Mouse (Mus musculus) CH12.LX (cell line): ENCODE measurements at regions not wholly inside any gene's neighbourhood (a gene's known extent, or its start where the extent isn't known, plus 50 kb on each side); places are given as distances from the start of the nearest gene placed in this dataset.

Experiments
- DNase-seq: peaks from one replicate; pipeline ENCODE4 v3.0.0-alpha.2; 2013; ENCODE audit errors: extremely low read depth
- H3K27ac ChIP-seq: 2 replicates; pipeline ENCODE4 v1.5.1; 2012; ENCODE audit warnings: low read depth, mild to moderate bottlenecking, control low read depth, moderate library complexity; ENCODE audit not compliant: insufficient read depth
- H3K27me3 ChIP-seq: replicated peaks from 2 replicates; pipeline ENCODE3; 2012; ENCODE audit warnings: inconsistent platforms
- H3K36me3 ChIP-seq, 2 experiments: replicated peaks in 1 of 2; 2 replicates each; pipeline versions ENCODE3 to v1.6.1; 2012; ENCODE audit warnings: inconsistent platforms in 1 of 2, low read length in 1 of 2, mild to moderate bottlenecking in 1 of 2, mixed read lengths in 1 of 2, moderate library complexity in 1 of 2; ENCODE audit not compliant: control insufficient read depth in 1 of 2, insufficient read depth in 1 of 2
- H3K4me1 ChIP-seq, 2 experiments: 2 replicates each; pipeline ENCODE4 v1.6.1; 2012; ENCODE audit warnings: inconsistent platforms in 1 of 2, moderate library complexity in 1 of 2; ENCODE audit not compliant: insufficient read depth in 2 of 2, control insufficient read depth in 1 of 2
- H3K4me2 ChIP-seq: 2 replicates; pipeline ENCODE4 v1.6.1; 2012; ENCODE audit warnings: low read depth, mild to moderate bottlenecking, control low read depth; ENCODE audit not compliant: poor library complexity, insufficient read depth, severe bottlenecking
- H3K4me3 ChIP-seq, 3 experiments: fragments of 150-350 bp in 1 of 3; sonication (generic) in 1 of 3; replicated peaks in 1 of 3; 2 replicates each; pipeline versions ENCODE3 to v1.5.1; 2011 to 2012; ENCODE audit warnings: low read depth in 2 of 3, low read length in 2 of 3, mild to moderate bottlenecking in 2 of 3, moderate library complexity in 2 of 3, control low read depth in 1 of 3, improper control_type of control experiment in 1 of 3, inconsistent platforms in 1 of 3, mixed read lengths in 1 of 3; ENCODE audit not compliant: poor library complexity in 1 of 3
- H3K79me2 ChIP-seq: replicated peaks from 2 replicates; pipeline ENCODE4 v1.6.1; 2012; ENCODE audit warnings: mild to moderate bottlenecking, moderate library complexity; ENCODE audit not compliant: control insufficient read depth, poor library complexity, insufficient read depth, severe bottlenecking; ENCODE audit errors: extremely low read depth
- H3K9ac ChIP-seq: 2 replicates; pipeline ENCODE4 v1.6.1; 2012; ENCODE audit warnings: low read depth, mild to moderate bottlenecking, control low read depth, moderate library complexity; ENCODE audit not compliant: insufficient read depth
- H3K9me3 ChIP-seq: replicated peaks from 2 replicates; pipeline ENCODE3; 2012; ENCODE audit warnings: low read length, inconsistent platforms, mixed read lengths
- E2F4 ChIP-seq: IDR thresholded peaks from 2 replicates; pipeline ENCODE4 v1.6.1; 2011; ENCODE audit warnings: low read depth, low read length, improper control_type of control experiment; ENCODE audit not compliant: insufficient replicate concordance
- ELF1 ChIP-seq: IDR thresholded peaks from 2 replicates; pipeline ENCODE4 v1.6.1; 2014; ENCODE audit warnings: low read depth, mild to moderate bottlenecking, inconsistent platforms, low read length, improper control_type of control experiment
- EP300 ChIP-seq: IDR thresholded peaks from 2 replicates; pipeline ENCODE4 v1.6.1; 2011; ENCODE audit warnings: low read length, improper control_type of control experiment
- GABPA ChIP-seq: IDR thresholded peaks from 2 replicates; pipeline ENCODE4 v1.6.1; 2012; ENCODE audit warnings: low read depth, low read length, improper control_type of control experiment, inconsistent platforms; ENCODE audit not compliant: insufficient replicate concordance
- HCFC1 ChIP-seq: IDR thresholded peaks from 2 replicates; pipeline ENCODE4 v1.6.1; 2012; ENCODE audit warnings: low read depth, mild to moderate bottlenecking, inconsistent platforms, low read length, improper control_type of control experiment
- IRF4 ChIP-seq: IDR thresholded peaks from 2 replicates; pipeline ENCODE4 v1.6.1; 2014; ENCODE audit warnings: low read depth, mild to moderate bottlenecking, inconsistent platforms, low read length, improper control_type of control experiment
- KAT2A ChIP-seq: IDR thresholded peaks from 2 replicates; pipeline ENCODE4 v1.6.1; 2012; ENCODE audit warnings: low read length, improper control_type of control experiment, inconsistent platforms; ENCODE audit not compliant: insufficient replicate concordance
- MAX ChIP-seq: IDR thresholded peaks from 2 replicates; pipeline ENCODE4 v1.6.1; 2011; ENCODE audit warnings: low read length, improper control_type of control experiment
- MXI1 ChIP-seq: IDR thresholded peaks from 2 replicates; pipeline ENCODE4 v1.6.1; 2011; ENCODE audit warnings: mild to moderate bottlenecking, low read depth, low read length, improper control_type of control experiment
- NRF1 ChIP-seq: IDR thresholded peaks from 2 replicates; pipeline ENCODE4 v1.6.1; 2014; ENCODE audit warnings: low read depth, mild to moderate bottlenecking, inconsistent platforms, low read length, improper control_type of control experiment, moderate library complexity
- PAX5 ChIP-seq: IDR thresholded peaks from 2 replicates; pipeline ENCODE4 v1.6.1; 2012; ENCODE audit warnings: low read length, inconsistent platforms, mixed read lengths
- RAD21 ChIP-seq: IDR thresholded peaks from 2 replicates; pipeline ENCODE4 v1.6.1; 2011; ENCODE audit warnings: low read depth, mild to moderate bottlenecking, low read length, improper control_type of control experiment, moderate library complexity
- RCOR1 ChIP-seq: conservative IDR thresholded peaks from 2 replicates; pipeline ENCODE4 v1.6.1; 2012; ENCODE audit warnings: low read depth, mild to moderate bottlenecking, inconsistent platforms, low read length, improper control_type of control experiment
- SIN3A ChIP-seq: IDR thresholded peaks from 2 replicates; pipeline ENCODE4 v1.6.1; 2012; ENCODE audit warnings: low read length, improper control_type of control experiment, inconsistent platforms
- SMC3 ChIP-seq: IDR thresholded peaks from 2 replicates; pipeline ENCODE4 v1.6.1; 2011; ENCODE audit warnings: low read depth, low read length, improper control_type of control experiment
- TBP ChIP-seq: conservative IDR thresholded peaks from 2 replicates; pipeline ENCODE4 v1.6.1; 2011; ENCODE audit warnings: low read depth, low read length, improper control_type of control experiment
- TCF12 ChIP-seq: IDR thresholded peaks from 2 replicates; pipeline ENCODE4 v1.6.1; 2014; ENCODE audit warnings: low read depth, mild to moderate bottlenecking, inconsistent platforms, low read length, improper control_type of control experiment
- USF1 ChIP-seq: IDR thresholded peaks from 2 replicates; pipeline ENCODE4 v1.6.1; 2014; ENCODE audit warnings: low read depth, mild to moderate bottlenecking, inconsistent platforms, low read length, improper control_type of control experiment
- USF2 ChIP-seq: conservative IDR thresholded peaks from 2 replicates; pipeline ENCODE4 v1.6.1; 2011; ENCODE audit warnings: low read depth, low read length, improper control_type of control experiment
- ZKSCAN1 ChIP-seq: IDR thresholded peaks from 2 replicates; pipeline ENCODE4 v1.6.1; 2012; ENCODE audit warnings: low read depth, inconsistent platforms, low read length, improper control_type of control experiment, borderline replicate concordance
- ZMIZ1 ChIP-seq: IDR thresholded peaks from 2 replicates; pipeline ENCODE4 v1.6.1; 2012; ENCODE audit warnings: low read depth, mild to moderate bottlenecking, inconsistent platforms, low read length, improper control_type of control experiment
- ZNF384 ChIP-seq: IDR thresholded peaks from 2 replicates; pipeline ENCODE4 v1.6.1; 2012; ENCODE audit warnings: low read depth, low read length, improper control_type of control experiment, inconsistent platforms
- dilution Hi-C: fragments of 300-500 bp; cut with MboI; formaldehyde crosslinking; loops from 2 replicates; pipeline ENCODE4 v1.14.3; 2020; ENCODE audit warnings: low sequenced_read_pairs; ENCODE audit not compliant: extremely low pct_unique_long_range_greater_than_20kb, extremely low pct_ligation_motif_present
- in situ Hi-C: fragments of 300-500 bp; cut with MboI; formaldehyde crosslinking; loops from 3 replicates; pipeline ENCODE4 v1.14.3; 2019; ENCODE audit warnings: low sequenced_read_pairs, low pct_ligation_motif_present, low pct_unique_long_range_greater_than_20kb, mixed read lengths

DNA sequence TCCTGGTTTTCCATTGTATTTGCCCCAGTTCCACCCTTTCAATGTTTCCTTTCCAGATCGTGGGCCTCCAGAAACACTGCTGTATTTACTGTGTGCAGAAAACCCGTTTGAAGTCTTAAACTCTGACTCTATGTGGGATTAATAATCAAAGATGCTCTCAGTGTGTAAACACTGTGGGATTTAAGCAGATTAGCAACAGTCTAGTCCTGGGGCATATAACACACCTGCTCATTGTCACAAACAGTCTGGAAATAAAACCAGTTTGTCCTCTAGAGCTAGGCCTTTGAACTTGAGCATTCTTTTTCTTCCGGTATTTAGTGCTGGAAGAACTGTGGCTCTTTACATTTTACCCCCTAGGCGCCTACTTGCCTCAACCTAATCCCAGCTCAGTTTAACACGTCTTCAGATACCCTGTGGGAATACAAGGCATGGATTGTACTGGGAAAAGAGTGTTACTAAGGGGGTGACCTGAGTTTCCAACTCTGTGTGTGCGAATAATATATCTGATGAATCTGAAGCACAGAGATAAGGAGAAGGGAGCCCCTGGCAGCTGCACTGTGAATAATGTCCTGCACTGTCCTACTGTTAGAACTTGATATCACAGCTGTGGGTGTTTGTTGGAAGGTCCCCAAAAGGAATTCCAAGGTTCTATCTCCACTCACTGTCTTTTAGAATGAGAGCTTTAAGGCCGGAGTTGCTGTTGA, 143.7 kb upstream of the Adgra3 start:
- H3K79me2 ChIP-seq = no peaks in the 10 kb centered on the region
- dilution Hi-C loops (no loop called here), in situ Hi-C loops (no loop called here)
- H3K9me3 ChIP-seq = peaks cover 33% of the 10 kb centered on the region
- TF ChIP-seq SIN3A (no peak), USF1 (no peak), ZKSCAN1 (no peak), RAD21 (no peak), MXI1 (no peak), E2F4 (no peak), MAX (no peak), USF2 (no peak)
- no peak overlapping the region for H3K4me3 ChIP-seq
- no peaks in the 10 kb centered on the region for H3K27me3 ChIP-seq
- no peaks in the 10 kb centered on the region for H3K4me1 ChIP-seq
- H3K9ac ChIP-seq = no peak overlapping the region
- H3K27ac ChIP-seq = no peak overlapping the region
- no peaks in the 10 kb centered on the region for H3K36me3 ChIP-seq
- no peak overlapping the region for H3K4me2 ChIP-seq
- no peak for DNase-seq

DNA sequence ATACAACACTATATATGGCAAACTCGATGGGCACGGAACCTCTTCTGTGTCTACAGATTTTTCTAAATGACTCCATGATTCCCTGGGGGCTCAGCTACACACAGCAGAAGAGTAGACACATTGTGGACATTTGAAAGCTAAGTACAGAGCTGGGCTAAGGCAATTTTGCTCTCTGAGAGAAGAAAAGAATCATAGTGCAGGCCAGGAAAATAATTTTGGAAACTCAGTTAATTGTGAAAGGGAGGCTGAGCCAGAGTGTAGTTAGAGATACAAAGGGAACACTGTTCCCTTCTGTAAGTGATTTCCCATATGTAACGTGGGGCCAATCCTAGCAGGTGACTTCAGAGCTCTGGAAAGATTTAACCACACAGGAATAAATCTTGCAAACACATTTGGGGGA, 137.6 kb upstream of the Adgra3 start:
- Histone ChIP-seq H3K79me2 (no peaks in the 10 kb centered on the region), H3K4me3 (no peak overlapping the region), H3K4me2 (no peak overlapping the region), H3K9ac (no peak overlapping the region), H3K36me3 (no peaks in the 10 kb centered on the region), H3K9me3 (peaks cover 43% of the 10 kb centered on the region), H3K27ac (no peak overlapping the region), H3K27me3 (no peaks in the 10 kb centered on the region), H3K4me1 (no peaks in the 10 kb centered on the region)
- dilution Hi-C loops = no loop called here
- TF ChIP-seq PAX5 (no peak), SMC3 (no peak), TBP (no peak), IRF4 (no peak), ZMIZ1 (no peak), SIN3A (no peak), ZNF384 (no peak), HCFC1 (no peak), TCF12 (no peak), NRF1 (no peak), ELF1 (no peak), GABPA (no peak), KAT2A (no peak), EP300 (no peak), RCOR1 (no peak)
- in situ Hi-C loops = no loop called here
- DNase-seq = no peak
